Mouse (Mus musculus): ENCODE results near the gene Gpsm2. TPM values are rescaled to one million over a fixed set of nuclear protein-coding genes. Genes with fewer than 3 reads are reported as not detected.
A peak's percentile ranks its signal among the peaks of the same experiment; 100 is the strongest.

The Gpsm2 gene
- total RNA-seq, 2 experiments from 2014 or later = 5.6 to 7.9 TPM

DNA sequence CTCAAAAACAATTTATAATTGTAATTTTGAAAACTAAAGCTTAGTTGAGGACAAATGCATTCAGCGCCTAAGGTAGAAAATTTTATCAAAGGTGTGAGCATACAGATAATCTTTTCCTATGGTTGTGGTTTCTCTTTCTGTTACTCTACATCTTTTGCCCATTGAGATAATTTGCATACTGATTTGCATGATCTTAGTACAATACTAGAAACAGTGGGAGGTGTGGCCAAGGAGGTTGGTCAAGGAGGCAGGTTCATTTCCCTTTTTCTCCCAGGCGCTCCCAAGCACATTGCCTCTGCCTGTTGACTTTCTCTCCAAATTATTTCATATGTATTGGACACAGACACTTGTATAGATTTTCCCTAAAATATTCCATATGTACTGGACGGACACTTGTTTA is 15.7 kb upstream of the Gpsm2 start:
- no peak for DNase-seq

DNA sequence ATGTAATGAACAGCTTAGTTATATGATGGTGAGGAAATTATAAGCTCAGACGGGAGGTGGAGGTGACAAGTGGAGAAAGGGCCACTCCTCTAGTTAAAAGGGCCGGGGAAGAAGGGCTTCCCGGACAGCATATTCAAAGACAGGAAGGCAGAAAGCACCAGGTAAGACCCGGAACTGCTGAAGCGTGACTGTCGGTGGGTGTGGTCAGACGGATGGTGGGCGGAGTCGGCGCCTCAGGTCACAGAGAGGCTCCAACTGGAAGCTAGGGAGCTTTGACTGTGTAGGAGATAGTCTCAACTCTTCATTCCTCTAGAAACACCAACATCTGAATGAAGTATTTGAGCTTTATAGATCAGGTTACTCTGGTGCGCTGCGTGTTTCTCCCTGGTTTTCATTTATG is 8.2 kb upstream of the Gpsm2 start:
- DNase-seq = no peak
- intact Hi-C loops (cut with DNase I; ENCODE audit: low total_unique reads) = no loop called here

More for the DNA sequence above, 15.7 kb upstream of the Gpsm2 start:
- intact Hi-C loops (cut with DNase I; ENCODE audit: low total_unique reads) = no loop called here

DNA sequence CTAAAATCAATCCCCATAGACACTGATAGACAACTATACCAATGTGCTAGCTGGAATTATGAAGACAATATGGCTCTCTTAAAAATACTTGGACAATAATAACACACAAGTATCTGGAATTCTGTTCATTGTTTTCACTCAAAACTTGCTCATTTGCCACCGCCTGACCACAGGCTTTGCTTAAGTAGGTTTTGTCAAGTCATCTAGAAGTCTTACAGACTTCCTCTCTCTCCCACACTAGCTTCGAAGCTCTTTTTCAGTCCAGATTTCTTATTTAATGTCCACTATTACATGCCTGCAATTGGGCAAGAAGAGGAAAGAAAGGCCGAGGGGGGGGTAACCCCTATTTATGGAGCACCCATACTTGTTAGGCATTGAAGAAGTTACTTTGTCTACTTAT is 5.7 kb upstream of the Gpsm2 start:
- DNase-seq = no peak
- intact Hi-C loops (cut with DNase I; ENCODE audit: low total_unique reads) = no loop called here

DNA sequence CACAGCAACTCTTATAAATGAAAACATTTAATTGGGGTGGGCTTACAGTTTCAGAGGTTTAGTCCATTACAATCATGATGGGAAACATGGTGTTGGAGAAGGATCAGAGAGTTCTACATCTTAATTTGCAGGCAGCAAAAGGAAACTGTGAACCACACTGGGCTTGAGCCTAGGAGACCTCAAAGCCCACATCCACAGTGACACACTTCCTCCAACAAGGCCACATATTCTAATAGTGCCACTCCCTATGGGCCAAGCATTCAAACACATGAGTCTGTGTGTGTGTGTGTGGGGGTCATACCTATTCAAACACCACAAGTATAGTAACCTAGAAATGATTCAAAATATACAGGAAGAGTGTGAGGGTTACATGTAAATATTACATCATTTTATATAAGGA is 5.2 kb upstream of the Gpsm2 start:
- no peak for DNase-seq
- intact Hi-C loops (cut with DNase I; ENCODE audit: low total_unique reads) = no loop called here

DNA sequence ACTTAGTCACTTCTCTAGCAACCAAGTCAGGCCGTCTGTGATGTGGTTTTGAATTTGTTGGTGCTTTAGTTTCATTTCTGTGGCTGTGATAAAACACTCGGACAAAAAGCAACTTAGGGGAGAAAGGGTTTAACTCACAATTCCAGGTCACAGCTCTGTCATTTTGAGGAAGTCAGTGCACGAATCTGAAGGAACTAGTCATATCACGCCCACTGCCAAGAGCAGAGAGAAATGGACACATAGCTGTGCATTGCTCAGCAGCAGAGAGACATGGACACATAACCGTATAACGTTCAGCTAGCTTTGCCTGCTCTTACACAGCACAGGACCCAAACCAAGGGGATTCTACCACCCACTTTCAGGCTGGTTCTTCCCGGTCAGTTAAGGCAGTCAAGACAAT is 4.3 kb upstream of the Gpsm2 start:
- intact Hi-C loops (cut with DNase I; ENCODE audit: low total_unique reads) = no loop called here
- DNase-seq = no peak

DNA sequence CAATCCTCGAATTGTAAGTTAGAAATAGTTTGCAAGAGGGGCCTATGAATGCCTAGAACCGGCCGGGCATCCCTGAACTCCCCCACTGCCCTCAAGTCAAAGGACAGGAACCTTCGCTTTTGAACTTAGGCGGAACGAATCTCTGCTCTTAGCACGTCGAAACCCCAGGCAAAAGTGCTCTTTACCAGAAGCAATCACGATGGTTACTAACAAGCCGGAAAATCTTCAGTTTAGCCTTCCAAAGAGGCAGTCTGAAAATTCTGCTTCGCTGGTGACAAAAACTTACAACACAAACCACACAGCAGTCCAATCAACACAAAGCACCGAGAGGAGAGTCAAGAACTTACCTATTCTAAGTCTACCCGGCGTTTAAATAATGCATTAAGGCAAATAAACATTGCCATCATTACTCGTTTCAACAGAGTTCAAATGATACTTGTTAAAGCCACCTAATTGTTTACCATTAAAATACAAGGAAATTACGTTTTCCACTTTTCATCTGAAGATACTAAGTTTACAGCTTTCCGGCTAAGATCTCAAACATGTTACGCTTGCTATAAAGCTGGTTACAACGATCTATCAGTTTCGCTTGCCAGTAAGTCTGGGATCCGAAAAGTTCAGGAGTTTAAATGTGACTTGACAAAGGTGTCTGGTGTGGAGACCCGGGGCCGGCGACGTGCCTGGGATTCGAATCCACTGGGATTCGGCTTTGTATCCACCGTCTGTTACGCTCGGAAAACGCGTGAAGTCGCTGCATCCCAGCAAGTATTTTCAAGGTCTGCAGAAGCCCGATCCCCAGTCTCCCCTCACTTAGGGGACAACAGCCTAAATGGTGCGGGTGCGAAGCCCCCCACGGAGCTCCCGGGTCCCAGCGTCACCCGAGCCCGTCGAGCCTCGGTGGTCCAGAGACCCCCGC is 775 bp downstream of the Gpsm2 start:
- intact Hi-C loops (cut with DNase I; ENCODE audit: low total_unique reads) = no loop called here
- DNase-seq = peak; percentile 54

DNA sequence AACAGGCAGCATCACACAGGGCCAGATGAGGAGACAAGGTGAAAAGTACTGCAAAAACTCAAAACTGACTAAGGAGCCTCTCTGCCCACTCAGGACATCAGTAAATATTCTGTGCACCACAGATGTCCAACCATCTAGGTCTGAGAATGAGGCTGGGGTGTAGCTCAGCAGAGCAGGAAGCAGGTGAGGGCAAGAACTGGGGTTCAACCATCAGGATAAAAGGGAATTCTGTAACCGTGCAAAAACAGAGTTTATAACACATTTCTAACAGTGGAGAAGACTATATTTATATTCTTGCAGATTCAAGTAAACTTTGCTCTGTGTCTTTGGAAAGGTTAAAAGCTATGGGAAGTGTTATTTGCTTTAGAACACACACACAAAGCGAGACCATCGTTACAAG is 2.3 kb downstream of the Gpsm2 start:
- intact Hi-C loops (cut with DNase I; ENCODE audit: low total_unique reads) = loop anchor here (5.0 kb wide), 1 partner anchor 53 kb away; no protein-coding TSS in a partner anchor
- DNase-seq = no peak

DNA sequence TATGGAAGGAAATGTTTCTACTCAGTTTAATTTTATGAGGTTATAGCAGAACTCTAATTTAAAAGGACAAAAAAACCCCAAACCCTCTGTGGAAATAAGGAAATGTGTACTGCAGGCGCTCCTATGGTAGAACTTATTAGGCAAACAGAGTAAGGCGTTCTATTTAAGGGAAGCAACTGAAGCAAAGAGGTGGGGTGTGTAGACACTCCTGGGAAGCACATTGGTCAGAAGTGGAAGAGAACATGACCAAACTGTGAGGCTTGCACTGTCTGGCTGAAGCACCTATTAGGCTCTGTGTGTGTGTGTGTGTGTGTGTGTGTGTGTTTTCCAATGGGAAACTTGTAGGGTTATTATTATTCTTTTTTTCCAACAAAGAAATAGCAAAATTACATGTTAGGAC is 2.8 kb downstream of the Gpsm2 start:
- intact Hi-C loops (cut with DNase I; ENCODE audit: low total_unique reads) = loop anchor here (5.0 kb wide), 1 partner anchor 53 kb away; no protein-coding TSS in a partner anchor
- no peak for DNase-seq

DNA sequence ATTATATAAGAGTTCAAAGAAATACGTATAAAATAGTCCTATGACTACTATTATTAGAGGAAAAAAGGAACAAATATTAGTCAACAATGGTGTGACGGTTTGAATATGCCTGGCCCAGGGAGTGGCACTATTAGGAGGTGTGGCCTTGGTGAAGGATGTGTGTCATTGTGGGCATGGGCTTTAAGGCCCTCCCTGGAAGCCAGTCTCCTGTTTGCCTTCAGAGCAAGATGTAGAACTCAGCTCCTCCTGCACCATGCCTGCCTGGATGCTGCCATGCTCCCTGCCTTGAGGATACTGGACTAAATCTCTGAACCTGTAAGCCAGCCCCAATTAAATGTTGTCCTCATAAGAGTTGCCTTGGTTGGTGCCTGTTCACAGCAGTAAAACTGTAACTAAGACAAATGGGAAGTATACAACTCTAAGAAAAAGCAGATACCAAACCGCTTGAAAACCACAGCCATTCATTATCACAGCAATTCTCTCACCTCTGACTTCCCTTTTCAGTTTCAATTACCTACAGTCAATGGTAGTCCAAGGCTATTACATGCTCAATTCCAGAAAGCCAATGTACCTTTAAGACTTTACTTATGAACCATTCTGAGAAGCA is 4.1 kb downstream of the Gpsm2 start:
- intact Hi-C loops (cut with DNase I; ENCODE audit: low total_unique reads) = loop anchor here (5.0 kb wide), 1 partner anchor 54 kb away; no protein-coding TSS in a partner anchor
- DNase-seq = no peak

DNA sequence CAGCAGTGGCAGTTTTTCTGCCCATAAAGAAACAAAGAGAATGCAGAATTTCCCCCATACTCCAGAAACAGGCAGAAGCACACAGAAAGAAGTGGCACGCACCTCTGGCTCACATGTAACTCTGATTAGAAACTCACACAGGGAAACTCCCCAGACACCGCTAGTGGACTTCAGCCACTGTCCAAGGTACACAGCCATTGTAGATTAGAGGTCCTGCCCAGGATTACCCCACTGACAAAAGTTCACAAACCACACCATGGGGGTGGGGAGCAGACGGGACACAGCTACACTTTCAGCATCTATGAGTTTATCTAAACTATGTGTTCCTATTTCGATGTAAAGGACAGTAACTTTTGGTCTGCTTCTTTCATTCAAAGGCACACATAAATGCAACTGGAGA is 7.3 kb downstream of the Gpsm2 start:
- no peak for DNase-seq
- intact Hi-C loops (cut with DNase I; ENCODE audit: low total_unique reads) = loop anchor here (5.0 kb wide), 1 partner anchor 57 kb away; no protein-coding TSS in a partner anchor

DNA sequence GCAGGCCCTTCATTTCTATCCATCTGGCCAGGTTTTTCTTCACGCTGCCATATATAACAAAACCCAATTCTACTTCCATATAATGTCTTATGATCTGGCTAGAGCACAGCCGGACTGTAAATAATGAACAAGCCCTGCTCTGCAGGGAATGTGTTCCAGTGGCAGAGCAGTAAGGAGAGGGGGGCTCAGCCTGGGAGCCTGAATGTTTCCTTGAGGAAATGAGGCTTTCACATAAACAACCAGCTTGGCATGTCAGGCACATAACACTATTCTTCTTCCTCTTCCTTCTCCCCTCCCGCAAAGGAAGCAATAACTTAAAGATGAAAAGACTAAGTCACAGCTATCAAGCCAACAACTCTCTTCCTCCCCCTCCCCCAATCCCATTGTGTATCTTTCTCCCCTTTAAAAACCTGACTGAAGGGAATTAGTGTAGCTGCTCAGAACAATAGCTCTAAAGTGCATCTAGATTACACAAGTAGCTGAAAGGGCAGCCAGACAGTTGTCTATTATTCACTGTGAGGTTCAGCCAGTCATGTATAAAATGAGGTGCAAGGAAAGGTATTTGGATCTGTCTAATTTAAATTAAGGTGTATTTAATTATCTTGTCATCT is 8.9 kb downstream of the Gpsm2 start:
- DNase-seq = no peak
- intact Hi-C loops (cut with DNase I; ENCODE audit: low total_unique reads) = no loop called here

DNA sequence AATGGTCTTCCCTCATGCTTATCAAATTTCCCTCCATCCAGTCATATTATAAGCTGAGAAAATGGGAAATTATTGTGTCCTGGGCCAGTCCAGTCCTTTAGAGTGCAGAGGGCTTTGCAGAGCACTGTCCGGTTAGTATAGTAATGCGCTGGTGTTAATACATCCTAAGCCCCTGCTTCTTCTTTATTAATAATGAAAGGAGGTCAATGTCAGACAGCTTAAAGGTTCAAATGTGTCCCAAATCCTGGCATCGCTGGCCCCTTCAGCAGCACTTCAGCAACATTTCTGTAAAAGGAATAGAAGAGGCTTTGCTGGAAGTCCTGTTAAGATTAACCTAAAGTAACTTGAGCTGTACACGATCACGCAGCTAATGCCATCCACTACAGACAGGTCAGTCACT is 10.8 kb downstream of the Gpsm2 start:
- intact Hi-C loops (cut with DNase I; ENCODE audit: low total_unique reads) = no loop called here
- no peak for DNase-seq

DNA sequence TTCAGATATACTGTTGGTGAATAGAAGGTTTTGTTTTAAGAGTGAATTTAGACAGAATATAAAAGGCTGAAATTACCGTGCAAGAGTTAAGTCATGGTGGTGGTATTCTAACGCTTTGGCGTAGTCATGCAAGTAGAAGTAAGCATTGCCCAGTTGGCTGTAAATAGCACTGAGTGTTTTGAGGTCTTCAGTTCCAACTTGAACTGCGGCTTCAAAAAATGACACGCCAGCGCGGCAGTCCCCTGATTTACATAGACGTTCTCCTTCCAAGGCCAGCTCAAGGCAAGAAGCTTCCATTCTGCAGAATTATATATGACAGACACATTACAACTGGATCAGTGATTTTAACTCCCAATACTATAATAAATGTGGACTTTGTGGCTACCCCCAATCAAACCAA is 19.3 kb downstream of the Gpsm2 start:
- DNase-seq = no peak
- intact Hi-C loops (cut with DNase I; ENCODE audit: low total_unique reads) = loop anchor here (5.0 kb wide), 1 partner anchor 70 kb away; no protein-coding TSS in a partner anchor

DNA sequence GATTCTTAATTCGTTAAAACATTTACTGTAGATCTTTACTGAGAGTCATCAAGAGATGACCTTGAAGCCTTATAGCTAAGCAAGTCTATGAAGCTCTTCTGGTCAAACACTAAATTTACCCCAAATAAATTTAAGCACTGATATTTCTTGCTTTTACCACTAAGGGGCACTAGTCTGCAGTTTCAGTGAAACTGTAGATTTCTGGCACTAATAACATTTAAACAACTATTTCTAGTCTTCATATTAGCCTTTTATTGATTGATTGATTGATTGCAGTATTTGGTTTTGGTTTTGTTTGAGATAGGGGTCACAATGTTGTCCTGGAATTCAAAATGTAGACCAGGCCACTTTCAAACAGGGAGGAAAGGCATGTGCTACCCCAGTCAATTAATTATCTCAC is 20.9 kb downstream of the Gpsm2 start:
- no peak for DNase-seq
- intact Hi-C loops (cut with DNase I; ENCODE audit: low total_unique reads) = loop anchor here (5.0 kb wide), 1 partner anchor 71 kb away; no protein-coding TSS in a partner anchor

DNA sequence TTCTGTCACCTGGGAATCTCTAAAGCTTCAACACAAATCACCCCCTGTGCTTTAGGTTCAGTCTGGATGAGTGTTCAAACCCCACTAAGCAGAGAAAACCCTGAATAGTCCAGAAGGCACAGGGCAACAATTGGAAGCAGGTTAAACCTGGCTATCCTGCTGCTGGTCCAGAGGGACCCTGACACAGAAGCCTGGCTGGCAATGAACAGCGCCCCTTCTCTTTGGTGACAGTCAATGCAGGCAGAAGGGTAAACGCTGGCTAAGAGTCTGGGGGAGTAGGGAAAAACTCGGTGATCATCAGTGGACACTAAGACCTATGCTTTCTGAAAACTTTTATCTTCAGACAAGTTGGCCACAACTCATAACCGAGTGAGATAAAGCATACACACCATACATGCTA is 22.3 kb downstream of the Gpsm2 start:
- no peak for DNase-seq
- intact Hi-C loops (cut with DNase I; ENCODE audit: low total_unique reads) = loop anchor here (5.0 kb wide), 1 partner anchor 73 kb away; no protein-coding TSS in a partner anchor

DNA sequence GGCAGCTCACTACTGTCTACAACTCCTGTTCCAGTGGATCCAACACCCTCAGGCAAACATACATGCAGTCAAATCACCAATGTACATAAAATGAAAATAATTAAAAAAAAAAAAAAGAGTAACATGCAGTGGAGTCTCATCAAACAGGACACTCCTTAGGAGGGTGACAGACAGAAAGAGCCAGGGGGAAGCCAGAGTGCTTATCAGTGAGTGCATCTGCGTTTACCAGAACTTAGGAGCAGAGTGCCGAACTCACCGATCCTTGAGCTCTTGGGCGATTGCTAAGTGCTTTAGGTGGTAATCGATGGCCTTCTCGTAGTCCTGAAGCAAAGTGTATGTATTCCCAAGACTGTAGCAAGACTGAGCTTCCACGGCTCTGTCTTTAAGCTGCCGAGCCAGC is 23.4 kb downstream of the Gpsm2 start:
- no peak for DNase-seq
- intact Hi-C loops (cut with DNase I; ENCODE audit: low total_unique reads) = no loop called here

DNA sequence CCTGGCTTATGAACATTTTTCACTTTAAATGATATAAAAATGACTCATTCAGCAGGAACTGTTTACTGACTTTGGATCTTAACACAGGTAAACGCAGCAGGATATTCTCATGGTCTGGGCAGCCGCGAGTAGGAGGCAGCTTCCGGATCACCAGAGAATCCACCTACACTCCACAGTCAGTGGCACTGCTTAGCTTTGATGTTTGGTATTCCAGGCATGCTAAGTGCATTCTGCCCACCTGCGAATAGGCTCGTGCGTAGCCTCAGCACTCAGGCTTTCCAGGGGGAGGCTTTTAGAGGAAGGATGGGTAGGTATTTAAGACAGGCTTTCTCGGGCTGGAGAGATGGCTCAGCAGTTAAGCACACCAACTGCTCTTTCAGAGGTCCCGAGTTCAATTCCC is 27.8 kb downstream of the Gpsm2 start:
- DNase-seq = no peak
- intact Hi-C loops (cut with DNase I; ENCODE audit: low total_unique reads) = no loop called here

DNA sequence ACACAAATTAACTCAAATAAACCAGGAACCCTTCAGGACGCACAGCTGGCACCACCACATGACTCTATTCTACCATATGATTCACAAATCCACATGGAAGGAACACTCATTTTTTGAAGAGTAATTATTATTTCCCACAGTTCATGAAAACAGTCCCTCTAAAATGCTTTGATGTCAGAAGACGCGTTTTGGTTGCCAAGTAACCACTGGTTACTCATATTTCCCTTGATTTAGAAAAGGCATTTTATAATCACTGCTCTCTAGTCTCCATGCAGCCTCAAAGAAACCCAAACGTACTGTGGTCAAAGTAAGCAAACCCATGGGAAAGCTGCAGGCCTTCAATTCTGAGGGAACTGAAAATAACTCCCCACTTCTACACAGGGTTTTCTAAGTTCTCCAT is 32.1 kb downstream of the Gpsm2 start:
- DNase-seq = no peak
- intact Hi-C loops (cut with DNase I; ENCODE audit: low total_unique reads) = no loop called here

DNA sequence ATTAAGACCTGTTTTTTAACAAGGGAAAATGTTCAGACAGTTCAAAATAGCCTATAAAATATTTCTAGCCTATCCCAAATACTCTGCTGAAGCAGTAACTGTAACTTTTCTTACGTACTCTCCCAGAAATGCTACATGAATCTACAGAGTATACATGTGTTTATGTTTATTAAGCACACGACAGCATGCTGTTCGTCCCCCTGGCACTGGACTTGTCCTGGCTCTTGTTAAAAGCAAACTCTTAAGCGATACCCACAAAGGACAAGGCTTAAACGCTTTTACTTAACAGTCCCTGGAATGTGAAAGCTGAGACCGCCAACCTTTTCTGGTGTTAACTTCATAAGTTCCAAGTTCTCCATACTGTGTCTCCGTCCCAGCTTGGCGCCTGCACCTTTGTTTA is 32.7 kb downstream of the Gpsm2 start:
- intact Hi-C loops (cut with DNase I; ENCODE audit: low total_unique reads) = no loop called here
- no peak for DNase-seq

DNA sequence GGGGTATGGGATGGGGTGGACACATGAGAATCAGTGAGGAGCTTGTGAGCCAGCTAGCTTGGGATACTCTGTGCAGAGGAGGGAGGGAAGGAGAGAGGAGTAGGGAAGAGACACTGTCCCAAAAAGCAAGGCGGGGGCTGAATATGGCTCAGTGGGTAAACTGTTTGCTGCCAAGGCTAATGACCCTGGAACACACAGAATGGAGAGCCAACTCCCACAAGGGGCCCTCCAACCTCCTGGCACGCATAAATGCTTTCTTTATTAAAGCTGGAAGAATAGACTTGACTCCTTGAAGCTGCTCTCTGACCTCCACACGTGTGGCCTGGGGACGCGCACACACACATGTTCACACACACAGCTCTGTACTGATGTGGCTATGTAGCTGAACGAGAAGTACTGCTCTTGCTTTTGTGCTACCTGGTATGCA is 33.1 kb downstream of the Gpsm2 start:
- intact Hi-C loops (cut with DNase I; ENCODE audit: low total_unique reads) = no loop called here
- DNase-seq = peak; percentile 12

Measured in gastrocnemius, postnatal 14 days (tissue).